Mouse (Mus musculus) forebrain, embryonic 16.5 days (tissue): ENCODE measurements around the gene Tceanc2. TPM values are rescaled to one million over a fixed set of nuclear protein-coding genes. Genes with fewer than 3 reads are reported as not detected.

ENCODE experiments used
- ATAC-seq: fragments of 200-750 bp; cut with Nextera tagmentation; 2 replicates; pipeline ENCODE4 v1.8.0; 2017; ENCODE audit warnings: mild to moderate bottlenecking, moderate library complexity
- H3K27ac ChIP-seq: fragments of 300-500 bp; sonication (generic); 2 replicates; pipeline ENCODE4 v1.5.1; 2014; ENCODE audit warnings: low read length, control low read depth
- H3K27me3 ChIP-seq: fragments of 300-500 bp; sonication (generic); replicated peaks from 2 replicates; pipeline ENCODE4 v1.6.1; 2014; ENCODE audit warnings: low read length; ENCODE audit not compliant: control insufficient read depth, insufficient read depth
- H3K36me3 ChIP-seq: fragments of 300-500 bp; sonication (generic); 2 replicates; pipeline ENCODE4 v1.6.1; 2014; ENCODE audit not compliant: control insufficient read depth, insufficient read depth
- H3K4me1 ChIP-seq: fragments of 300-500 bp; sonication (generic); replicated peaks from 2 replicates; pipeline ENCODE4 v1.6.1; 2014; ENCODE audit warnings: low read length; ENCODE audit not compliant: control insufficient read depth, insufficient read depth
- H3K4me2 ChIP-seq: fragments of 300-500 bp; sonication (generic); 2 replicates; pipeline ENCODE4 v1.6.1; 2014; ENCODE audit warnings: mild to moderate bottlenecking, low read length, control low read depth
- H3K4me3 ChIP-seq: fragments of 300-500 bp; sonication (generic); replicated peaks from 2 replicates; pipeline ENCODE4 v1.5.1; 2014; ENCODE audit warnings: mild to moderate bottlenecking, low read length, control low read depth
- H3K9ac ChIP-seq: fragments of 300-500 bp; sonication (generic); replicated peaks from 2 replicates; pipeline ENCODE4 v1.6.1; 2014; ENCODE audit warnings: low read depth, low read length, control low read depth
- H3K9me3 ChIP-seq: fragments of 300-500 bp; sonication (generic); 2 replicates; pipeline ENCODE4 v1.6.1; 2016; ENCODE audit warnings: low read length; ENCODE audit not compliant: control insufficient read depth
- WGBS: fragments of 180-500 bp; shearing (Covaris S2); extraction: QIAGEN DNeasy Blood & Tissue Kit; methylation state at CpG from one replicate; pipeline ENCODE4 v1.1.7; 2014; 5-methylcytosine and 5-hydroxymethylcytosine counted together
- polyA plus RNA-seq: library from polyadenylated mRNA; unstranded; fragments of >200 nt; fragmentation: Nextera tagmentation; extraction: Ambion mirVana; gene quantifications from 2 replicates; pipeline ENCODE4 v1.2.1, GENCODE M21; 2015

Gene Tceanc2
- polyA plus RNA-seq, 1 experiment from 2014 or later, result 21.1 TPM

- Histone ChIP-seq H3K4me3 (no peak overlapping the region), H3K27ac (peak overlapping the region; percentile 47), H3K4me1 (peaks cover 15% of the 10 kb centered on the region), H3K36me3 (no peaks in the 10 kb centered on the region), H3K9me3 (no peaks in the 10 kb centered on the region), H3K27me3 (no peaks in the 10 kb centered on the region), H3K9ac (no peak overlapping the region), H3K4me2 (no peak overlapping the region)
- 26% methylated on average over 1 of the region's 1 CpGs for WGBS
- peak; percentile 34 for ATAC-seq
Measured at GRCm38 (mm10) chr4:107084343-107084742, 94.6 kb downstream of the Tceanc2 start.

Other genes starting within 250 kb of the Tceanc2 start
- 74.3 and 90.5 TPM in 2 replicates for gene Mrpl37, start 112.2 kb downstream of the Tceanc2 start, polyA plus RNA-seq
- gene Cyb5rl, start 112.1 kb downstream of the Tceanc2 start, polyA plus RNA-seq, result 3.3 and 4.0 TPM in 2 replicates
- not detected in 2 replicates for gene Cdcp2, start 82.2 kb downstream of the Tceanc2 start, polyA plus RNA-seq
- 375 and 431 TPM in 2 replicates for gene Tmem59, start 717 bp downstream of the Tceanc2 start, polyA plus RNA-seq
- not detected in 2 replicates for gene Ldlrad1, start 30.1 kb upstream of the Tceanc2 start, polyA plus RNA-seq
- 58.6 and 59.9 TPM in 2 replicates for gene Lrrc42, start 74.4 kb upstream of the Tceanc2 start, polyA plus RNA-seq
- 34.6 and 43.1 TPM in 2 replicates for gene Hspb11, start 74.5 kb upstream of the Tceanc2 start, polyA plus RNA-seq
- not detected in 2 replicates for gene Dio1, start 128.1 kb upstream of the Tceanc2 start, polyA plus RNA-seq
- 52.0 and 55.4 TPM in 2 replicates for gene Yipf1, start 135.2 kb upstream of the Tceanc2 start, polyA plus RNA-seq
- 19.9 and 21.9 TPM in 2 replicates for gene Ndc1, start 188.7 kb upstream of the Tceanc2 start, polyA plus RNA-seq